Mouse (Mus musculus): ENCODE measurements around the gene Ift88. TPM values are rescaled to one million over a fixed set of nuclear protein-coding genes. Genes with fewer than 3 reads are reported as not detected.
A peak's percentile ranks its signal among the peaks of the same experiment; 100 is the strongest.

Gene Ift88
- polyA plus RNA-seq, 1 experiment: 2.5 TPM

- H3K27me3 ChIP-seq (ENCODE audit: control insufficient read depth, insufficient read depth, insufficient read length): peaks cover 14% of the 10 kb centered on the region
Measured at GRCm38 (mm10) chr14:57533214-57533613, 109.4 kb downstream of the Ift88 start.

GRCm38 (mm10) chr14:57533841-57534240 lies 110.0 kb downstream of the Ift88 start:
- TF ChIP-seq MYOG (IDR thresholded peaks at IDR 0.05; ENCODE audit: control insufficient read depth, extremely low read depth, insufficient read length) (no peak), MYOD1 (IDR thresholded peaks at IDR 0.05; ENCODE audit: control insufficient read depth, insufficient read length, low read depth) (no peak), CTCF (IDR thresholded peaks at IDR 0.05; ENCODE audit: control insufficient read depth, insufficient read depth, insufficient read length) (no peak), USF1 (IDR thresholded peaks at IDR 0.05; ENCODE audit: low read depth) (no peak), CEBPB (IDR thresholded peaks at IDR 0.05; ENCODE audit: low read depth) (no peak), MAX (IDR thresholded peaks at IDR 0.05) (no peak), FOSL1 (IDR thresholded peaks at IDR 0.05; ENCODE audit: insufficient read depth, low read length, poor library complexity, severe bottlenecking) (no peak)
- H3K27me3 ChIP-seq (ENCODE audit: control insufficient read depth, insufficient read depth, insufficient read length): peaks cover 14% of the 10 kb centered on the region
- H3K79me3 ChIP-seq (ENCODE audit: low read depth): no peaks in the 10 kb centered on the region
- H3K4me3 ChIP-seq (ENCODE audit: insufficient read depth, poor library complexity, severe bottlenecking): no peak overlapping the region
- no peaks in the 10 kb centered on the region for H3K79me2 ChIP-seq (ENCODE audit: control insufficient read depth, insufficient read depth)
- H3K36me3 ChIP-seq (ENCODE audit: control insufficient read depth, insufficient read depth): no peaks in the 10 kb centered on the region
- H3ac ChIP-seq (ENCODE audit: control insufficient read depth, insufficient read length, low read depth): no peak overlapping the region

More at GRCm38 (mm10) chr14:57533214-57533613, 109.4 kb downstream of the Ift88 start:
- H3ac ChIP-seq (ENCODE audit: control insufficient read depth, insufficient read length, low read depth): no peak overlapping the region
- no peaks in the 10 kb centered on the region for H3K79me3 ChIP-seq (ENCODE audit: low read depth)
- TF ChIP-seq MAX (IDR thresholded peaks at IDR 0.05) (no peak), MYOD1 (IDR thresholded peaks at IDR 0.05; ENCODE audit: control insufficient read depth, insufficient read length, low read depth) (no peak), CTCF (IDR thresholded peaks at IDR 0.05; ENCODE audit: control insufficient read depth, insufficient read depth, insufficient read length) (peak; percentile 79), MYOG (IDR thresholded peaks at IDR 0.05; ENCODE audit: control insufficient read depth, extremely low read depth, insufficient read length) (no peak), CEBPB (IDR thresholded peaks at IDR 0.05; ENCODE audit: low read depth) (no peak), USF1 (IDR thresholded peaks at IDR 0.05; ENCODE audit: low read depth) (no peak), FOSL1 (IDR thresholded peaks at IDR 0.05; ENCODE audit: insufficient read depth, low read length, poor library complexity, severe bottlenecking) (no peak)
- H3K4me3 ChIP-seq (ENCODE audit: insufficient read depth, poor library complexity, severe bottlenecking): no peak overlapping the region
- no peaks in the 10 kb centered on the region for H3K36me3 ChIP-seq (ENCODE audit: control insufficient read depth, insufficient read depth)
- no peaks in the 10 kb centered on the region for H3K79me2 ChIP-seq (ENCODE audit: control insufficient read depth, insufficient read depth)

GRCm38 (mm10) chr14:57534346-57534745 lies 110.5 kb downstream of the Ift88 start:
- H3K79me2 ChIP-seq (ENCODE audit: control insufficient read depth, insufficient read depth): no peaks in the 10 kb centered on the region
- peaks cover 14% of the 10 kb centered on the region for H3K27me3 ChIP-seq (ENCODE audit: control insufficient read depth, insufficient read depth, insufficient read length)
- no peak overlapping the region for H3K4me3 ChIP-seq (ENCODE audit: insufficient read depth, poor library complexity, severe bottlenecking)
- H3K36me3 ChIP-seq (ENCODE audit: control insufficient read depth, insufficient read depth): no peaks in the 10 kb centered on the region
- TF ChIP-seq CTCF (IDR thresholded peaks at IDR 0.05; ENCODE audit: control insufficient read depth, insufficient read depth, insufficient read length) (no peak), MAX (IDR thresholded peaks at IDR 0.05) (no peak), USF1 (IDR thresholded peaks at IDR 0.05; ENCODE audit: low read depth) (no peak), MYOD1 (IDR thresholded peaks at IDR 0.05; ENCODE audit: control insufficient read depth, insufficient read length, low read depth) (no peak), CEBPB (IDR thresholded peaks at IDR 0.05; ENCODE audit: low read depth) (no peak), MYOG (IDR thresholded peaks at IDR 0.05; ENCODE audit: control insufficient read depth, extremely low read depth, insufficient read length) (no peak), FOSL1 (IDR thresholded peaks at IDR 0.05; ENCODE audit: insufficient read depth, low read length, poor library complexity, severe bottlenecking) (no peak)
- H3K79me3 ChIP-seq (ENCODE audit: low read depth): no peaks in the 10 kb centered on the region
- H3ac ChIP-seq (ENCODE audit: control insufficient read depth, insufficient read length, low read depth): no peak overlapping the region

- H3K4me3 ChIP-seq (ENCODE audit: insufficient read depth, poor library complexity, severe bottlenecking): no peak overlapping the region
- H3K27me3 ChIP-seq (ENCODE audit: control insufficient read depth, insufficient read depth, insufficient read length): peaks cover 14% of the 10 kb centered on the region
- no peaks in the 10 kb centered on the region for H3K79me2 ChIP-seq (ENCODE audit: control insufficient read depth, insufficient read depth)
- TF ChIP-seq USF1 (IDR thresholded peaks at IDR 0.05; ENCODE audit: low read depth) (no peak), MYOD1 (IDR thresholded peaks at IDR 0.05; ENCODE audit: control insufficient read depth, insufficient read length, low read depth) (no peak), MAX (IDR thresholded peaks at IDR 0.05) (no peak), CTCF (IDR thresholded peaks at IDR 0.05; ENCODE audit: control insufficient read depth, insufficient read depth, insufficient read length) (no peak), FOSL1 (IDR thresholded peaks at IDR 0.05; ENCODE audit: insufficient read depth, low read length, poor library complexity, severe bottlenecking) (no peak), CEBPB (IDR thresholded peaks at IDR 0.05; ENCODE audit: low read depth) (no peak), MYOG (IDR thresholded peaks at IDR 0.05; ENCODE audit: control insufficient read depth, extremely low read depth, insufficient read length) (no peak)
- H3ac ChIP-seq (ENCODE audit: control insufficient read depth, insufficient read length, low read depth): no peak overlapping the region
- H3K36me3 ChIP-seq (ENCODE audit: control insufficient read depth, insufficient read depth): no peaks in the 10 kb centered on the region
- no peaks in the 10 kb centered on the region for H3K79me3 ChIP-seq (ENCODE audit: low read depth)
Measured at GRCm38 (mm10) chr14:57534961-57535360, 111.1 kb downstream of the Ift88 start.

- H3K27me3 ChIP-seq (ENCODE audit: control insufficient read depth, insufficient read depth, insufficient read length): peaks cover 14% of the 10 kb centered on the region
- no peaks in the 10 kb centered on the region for H3K79me2 ChIP-seq (ENCODE audit: control insufficient read depth, insufficient read depth)
- no peaks in the 10 kb centered on the region for H3K36me3 ChIP-seq (ENCODE audit: control insufficient read depth, insufficient read depth)
- H3ac ChIP-seq (ENCODE audit: control insufficient read depth, insufficient read length, low read depth): no peak overlapping the region
- no peak overlapping the region for H3K4me3 ChIP-seq (ENCODE audit: insufficient read depth, poor library complexity, severe bottlenecking)
- no peaks in the 10 kb centered on the region for H3K79me3 ChIP-seq (ENCODE audit: low read depth)
- TF ChIP-seq MYOD1 (IDR thresholded peaks at IDR 0.05; ENCODE audit: control insufficient read depth, insufficient read length, low read depth) (no peak), USF1 (IDR thresholded peaks at IDR 0.05; ENCODE audit: low read depth) (no peak), MYOG (IDR thresholded peaks at IDR 0.05; ENCODE audit: control insufficient read depth, extremely low read depth, insufficient read length) (no peak), MAX (IDR thresholded peaks at IDR 0.05) (no peak), FOSL1 (IDR thresholded peaks at IDR 0.05; ENCODE audit: insufficient read depth, low read length, poor library complexity, severe bottlenecking) (no peak), CEBPB (IDR thresholded peaks at IDR 0.05; ENCODE audit: low read depth) (no peak), CTCF (IDR thresholded peaks at IDR 0.05; ENCODE audit: control insufficient read depth, insufficient read depth, insufficient read length) (no peak)
Measured at GRCm38 (mm10) chr14:57535646-57536045, 111.8 kb downstream of the Ift88 start.

All from C2C12 (cell line).